Mouse (Mus musculus) kidney, postnatal 36 days (tissue): Measurements from ENCODE around the gene Cenpi.

ENCODE experiments used
- DNase-seq, 2 experiments: peaks; one replicate each; pipeline ENCODE4 v3.0.0; 2021 to 2022; ENCODE audit warnings: mixed read lengths in 2 of 2

The Cenpi gene

DNA sequence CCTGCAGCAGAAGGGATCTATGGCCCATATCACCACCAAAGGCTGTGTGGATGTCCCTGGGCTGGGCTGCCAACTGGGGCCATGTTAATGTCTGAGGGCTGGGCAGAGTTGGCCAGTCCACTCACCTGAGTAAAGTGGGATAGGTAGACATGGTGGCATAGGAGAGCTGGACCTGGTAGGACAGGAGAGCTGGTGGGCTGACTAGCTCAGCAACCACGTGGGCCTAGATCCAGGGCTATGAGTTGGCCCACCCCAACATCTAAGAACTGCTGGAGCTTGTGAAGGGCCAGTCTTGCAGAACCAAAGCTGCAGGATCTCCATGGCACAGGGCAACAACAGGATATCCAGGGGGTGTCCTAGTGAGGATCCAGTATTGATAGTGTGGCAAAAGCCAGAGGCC, 57.5 kb downstream of the Cenpi start:
- no peak for DNase-seq

DNA sequence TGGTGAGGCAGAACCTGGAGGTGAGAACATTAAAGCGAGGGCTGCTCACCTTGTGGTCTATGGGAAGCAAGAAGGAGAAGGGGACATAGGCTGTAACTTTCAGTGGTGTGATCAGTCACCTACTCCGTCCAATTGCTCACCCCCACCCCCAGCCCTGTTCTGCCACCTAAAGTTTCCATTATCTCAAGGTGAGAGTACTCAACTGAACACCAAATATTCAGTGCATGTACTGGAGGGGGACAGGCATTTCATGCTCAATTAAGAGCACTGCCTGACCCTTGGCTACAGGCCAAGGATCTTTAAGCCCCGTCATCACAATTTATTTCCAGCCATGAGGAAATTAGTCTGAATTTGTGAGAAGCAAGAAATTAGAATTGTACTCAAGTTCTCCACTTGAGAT, 58.7 kb downstream of the Cenpi start:
- no peak for DNase-seq

DNA sequence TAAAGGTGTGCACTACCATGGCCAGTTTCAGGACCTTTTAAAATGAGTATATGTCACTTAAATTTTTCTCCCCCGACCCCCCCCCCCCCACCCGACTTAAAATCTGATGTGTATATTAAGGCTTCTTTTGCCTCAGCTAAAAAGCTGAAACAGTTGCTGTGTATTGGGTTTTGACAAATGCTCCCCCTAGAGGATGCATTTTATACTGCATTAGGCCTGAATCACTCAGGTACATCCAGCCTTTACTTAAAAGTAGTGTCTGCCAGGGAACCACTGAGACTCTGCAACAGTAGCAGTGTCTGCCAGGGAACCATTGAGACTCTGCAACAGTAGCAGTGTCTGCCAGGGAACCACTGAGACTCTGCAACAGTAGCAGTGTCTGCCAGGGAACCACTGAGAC, 63.4 kb downstream of the Cenpi start:
- no peak for DNase-seq

DNA sequence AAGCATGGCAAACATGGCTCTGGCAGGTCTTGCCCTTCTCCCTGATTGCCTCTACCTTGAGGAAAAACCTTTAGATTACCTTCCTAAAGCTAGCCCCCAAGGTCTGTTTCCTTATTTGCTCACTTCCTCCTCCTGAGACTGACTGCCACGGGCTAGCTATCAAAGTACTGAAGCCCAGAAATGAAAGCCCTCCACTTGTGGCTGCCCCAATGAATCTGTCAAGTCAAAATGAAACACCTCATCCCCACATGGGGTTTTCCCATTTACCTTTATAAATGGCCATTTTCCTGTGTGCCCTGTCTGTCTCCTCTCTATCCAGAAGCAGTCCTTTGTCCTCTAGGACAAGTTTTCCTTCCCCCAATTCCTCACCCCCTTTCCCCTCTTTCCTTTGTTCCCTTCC, 66.3 kb downstream of the Cenpi start:
- DNase-seq, result no peak

DNA sequence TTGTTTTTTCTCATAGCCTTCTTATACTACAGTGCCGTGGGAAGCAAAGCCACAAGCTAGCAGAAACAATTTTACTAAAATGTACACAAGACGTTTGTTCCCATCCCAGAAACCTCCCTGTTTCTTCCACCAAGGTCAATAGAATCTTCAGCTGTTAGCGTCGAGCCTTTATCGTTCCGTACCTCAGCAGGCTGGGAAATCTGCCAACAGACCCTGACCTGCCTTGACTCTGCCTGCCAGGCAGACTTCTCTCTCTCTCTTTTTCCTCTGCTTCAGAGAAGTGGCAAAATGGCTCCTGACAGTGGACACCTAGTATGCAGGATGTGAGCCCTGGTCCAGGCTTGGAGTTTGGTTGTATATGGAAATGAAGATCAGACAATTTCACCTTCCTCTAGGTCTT, 77.0 kb downstream of the Cenpi start:
- no peak for DNase-seq

DNA sequence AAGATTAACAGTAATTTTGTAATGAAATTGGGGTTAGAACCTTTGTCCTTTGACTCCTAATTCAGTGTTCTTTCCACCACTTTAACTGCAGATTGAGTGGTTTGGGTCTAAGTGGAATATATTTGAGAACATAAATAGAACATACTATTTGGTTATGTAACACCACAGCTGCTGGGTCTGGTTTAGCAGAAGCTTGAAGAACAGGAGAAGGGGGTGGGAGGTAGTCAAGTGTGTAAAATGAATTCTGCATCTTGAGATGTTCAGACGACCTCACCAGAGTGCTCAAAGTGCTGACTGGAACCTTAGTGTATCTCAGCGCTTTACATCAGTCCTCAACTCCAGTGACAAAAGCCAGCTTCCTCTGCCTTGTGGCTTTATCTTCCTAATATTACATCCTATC, 91.1 kb downstream of the Cenpi start:
- no peak for DNase-seq

DNA sequence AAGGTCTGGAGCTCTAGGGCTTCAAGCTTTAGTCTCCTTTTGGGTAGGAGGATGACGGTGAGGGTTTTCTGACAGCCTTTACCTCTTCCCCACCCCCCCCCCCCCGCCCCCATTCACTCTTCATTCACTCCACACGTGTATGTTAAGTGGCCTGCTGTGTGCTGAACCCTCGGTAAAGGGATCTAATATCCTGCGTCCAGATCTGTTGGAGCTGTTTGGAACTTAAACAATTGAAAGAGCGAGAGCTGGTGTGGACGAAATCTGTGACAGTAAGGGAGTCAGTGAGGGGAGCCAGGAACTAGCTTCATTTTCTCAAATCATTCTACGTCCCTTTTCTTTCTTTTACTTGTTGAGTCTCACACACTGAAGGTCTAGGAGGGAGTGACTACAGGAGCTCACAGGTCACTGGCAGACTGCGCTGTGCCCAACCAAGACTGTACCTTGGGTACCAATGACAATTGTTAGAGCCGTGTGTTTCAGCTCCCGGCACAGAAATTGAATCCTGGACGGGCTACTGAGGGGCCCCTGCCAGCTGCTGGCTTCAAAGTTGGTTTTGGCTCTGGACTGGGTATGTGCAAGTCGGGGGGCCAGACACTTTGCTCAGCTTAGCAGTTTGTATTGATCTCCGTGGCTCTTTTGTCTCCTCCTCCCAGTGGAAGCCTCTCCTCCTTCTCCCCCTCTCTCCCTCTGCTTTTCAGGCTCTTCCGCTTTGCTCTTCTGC, 96.1 kb downstream of the Cenpi start, which contains the start of gene Drp2:
Gene Drp2 (plus strand): TSS at position 689 of the 721 bp plus-strand sequence.
- DNase-seq, result peak in 1 of 2 experiments; percentile 1

DNA sequence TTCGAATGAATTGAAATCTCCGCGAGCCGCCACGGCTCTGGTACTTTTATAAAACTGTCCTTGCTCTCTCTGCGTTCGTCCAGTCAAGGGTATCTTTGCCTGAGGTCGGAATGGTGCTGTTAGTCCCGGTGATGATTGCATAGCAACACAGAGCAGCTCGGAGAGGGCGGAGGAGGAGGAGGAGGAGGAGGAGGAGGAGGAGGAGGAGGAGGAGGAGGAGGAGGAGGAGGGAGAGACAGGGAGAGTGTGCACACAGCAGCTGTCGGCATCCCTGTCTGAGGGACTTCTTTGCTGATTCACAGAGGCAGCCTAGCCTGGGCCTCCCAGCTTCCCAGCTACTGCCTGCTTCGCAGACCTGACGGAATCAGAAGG, 96.7 kb downstream of the Cenpi start:
- DNase-seq, result no peak

DNA sequence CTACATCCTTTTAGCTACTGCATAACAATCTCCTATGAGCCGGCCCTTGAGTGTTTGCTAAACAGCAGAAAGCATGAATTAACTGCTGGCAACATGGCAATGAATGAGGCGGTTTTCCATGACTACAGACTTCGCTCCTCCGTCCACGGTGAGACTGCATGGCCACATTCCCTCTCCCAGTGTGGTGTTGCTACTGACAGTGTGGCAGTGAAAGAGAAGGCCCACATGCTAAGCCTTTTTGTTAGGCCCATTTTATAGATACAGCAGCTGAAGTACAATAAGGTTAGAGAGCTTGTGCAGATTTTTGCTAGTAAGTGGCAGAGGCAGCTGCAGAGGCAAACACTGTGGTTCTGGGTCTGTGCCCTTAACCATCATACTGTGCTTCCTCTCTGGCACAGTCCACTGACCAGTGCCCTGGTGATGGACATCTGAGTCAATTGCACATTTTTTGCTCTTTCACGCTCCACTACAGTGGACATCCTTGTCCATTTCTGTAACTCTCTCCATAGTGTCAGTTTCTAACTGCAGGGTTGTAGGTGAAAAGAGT, 101.5 kb downstream of the Cenpi start:
- no peak for DNase-seq

DNA sequence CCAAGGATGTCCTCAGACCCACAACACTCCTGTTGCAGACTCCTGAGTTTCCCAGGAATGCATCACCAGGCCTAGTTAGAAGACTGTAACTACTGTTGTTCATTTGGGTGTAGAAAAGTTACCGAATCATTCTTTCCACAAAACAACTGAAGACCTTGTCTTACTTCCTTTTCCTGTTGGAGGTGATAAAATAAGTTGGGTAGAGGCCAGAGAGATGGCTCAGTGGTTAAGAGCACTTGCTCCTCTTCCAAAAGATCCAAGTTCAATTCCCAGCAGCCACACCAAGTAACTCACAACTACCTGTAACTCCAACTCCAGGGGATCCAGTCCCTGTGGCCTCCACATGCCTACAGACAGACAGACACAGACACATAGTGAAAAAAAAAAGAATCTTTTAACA, 104.2 kb downstream of the Cenpi start:
- no peak for DNase-seq
